Mouse (Mus musculus) erythroblast, embryonic 14.5 days (primary cell): ENCODE results near the gene Zfp365. TPM values are rescaled to one million over a fixed set of nuclear protein-coding genes. Genes with fewer than 3 reads are reported as not detected.
A peak's percentile ranks its signal among the peaks of the same experiment; 100 is the strongest.

Experiments
- H3K27me3 ChIP-seq: 2 replicates; pipeline ENCODE4 v1.6.1; 2012; ENCODE audit warnings: inconsistent platforms; ENCODE audit not compliant: control insufficient read depth
- H3K36me3 ChIP-seq: 2 replicates; pipeline ENCODE4 v1.6.1; 2012; ENCODE audit warnings: mild to moderate bottlenecking, inconsistent platforms; ENCODE audit not compliant: control insufficient read depth
- H3K4me1 ChIP-seq: 2 replicates; pipeline ENCODE4 v1.6.1; 2012; ENCODE audit warnings: inconsistent platforms; ENCODE audit not compliant: control insufficient read depth
- H3K4me3 ChIP-seq: replicated peaks from 2 replicates; pipeline ENCODE3; 2012; ENCODE audit warnings: moderate library complexity, mild to moderate bottlenecking, inconsistent platforms
- H3K9me3 ChIP-seq: 2 replicates; pipeline ENCODE4 v1.6.1; 2012; ENCODE audit warnings: low read length, inconsistent platforms, mixed read lengths; ENCODE audit not compliant: control insufficient read depth
- GATA1 ChIP-seq: IDR thresholded peaks from 2 replicates; pipeline ENCODE4 v1.6.1; 2012; ENCODE audit warnings: low read length, inconsistent platforms, mixed read lengths
- TAL1 ChIP-seq: IDR thresholded peaks from 3 replicates; pipeline ENCODE4 v1.6.1; 2012; ENCODE audit warnings: low read length, inconsistent platforms, mixed read lengths
- polyA plus RNA-seq: library from polyadenylated mRNA; stranded (reverse); fragments of >175 nt; gene quantifications from 2 replicates; pipeline ENCODE4 v1.2.3, GENCODE M21; 2012

Gene Zfp365
- polyA plus RNA-seq, 1 experiment: not detected

DNA sequence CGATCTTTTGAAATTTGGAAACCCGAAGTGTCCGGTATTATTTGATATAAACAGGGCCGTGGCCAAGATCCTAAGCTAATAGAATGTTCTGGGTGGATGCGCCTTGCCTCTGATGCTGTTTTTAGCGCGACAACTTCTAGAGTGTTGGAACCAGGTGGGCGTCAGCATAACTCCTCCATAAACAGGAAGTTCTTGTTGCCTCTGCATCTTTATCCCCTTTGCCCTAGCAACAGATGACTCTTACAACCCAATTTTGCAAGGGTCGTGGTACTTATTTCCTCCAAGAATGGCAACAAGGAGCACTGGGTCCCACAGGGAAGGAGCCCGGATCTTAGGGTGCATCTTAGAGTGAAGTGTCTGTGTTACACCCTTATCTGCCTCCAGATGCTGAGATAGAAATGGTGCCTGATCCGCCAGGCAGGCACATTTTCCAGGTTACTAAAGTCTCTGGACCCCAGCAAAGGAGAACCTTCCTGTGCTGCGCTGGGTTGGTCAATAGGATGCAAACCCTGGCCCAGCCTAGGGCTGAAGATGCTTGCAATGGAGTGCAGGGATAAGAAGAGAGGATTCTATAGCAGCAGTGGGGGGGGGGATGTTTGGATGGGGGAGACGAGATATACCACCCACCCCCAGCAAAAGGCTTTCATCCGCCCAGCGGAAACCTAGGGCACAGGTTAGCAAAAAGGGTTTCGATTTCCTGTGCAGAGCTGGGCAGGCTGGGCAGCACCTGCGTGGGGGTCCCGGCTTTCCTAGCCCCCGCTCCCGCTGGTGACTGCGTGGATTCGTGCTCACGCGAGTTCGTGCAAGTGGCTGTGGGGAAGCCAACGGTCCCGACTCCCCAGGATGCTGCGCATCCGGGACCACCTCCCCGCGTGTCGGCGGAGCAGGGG is 770 bp downstream of the Zfp365 start:
- TF ChIP-seq GATA1: no peak
- no peak for TF ChIP-seq TAL1
- Histone ChIP-seq H3K9me3 (no peaks in the 10 kb centered on the region), H3K4me1 (0 out of 2 replicates have a peak, but pooled peaks cover 2% of the 10 kb centered on the region), H3K27me3 (peaks cover 13% of the 10 kb centered on the region), H3K4me3 (peak overlapping the region; percentile 24), H3K36me3 (no peaks in the 10 kb centered on the region)

- Histone ChIP-seq H3K36me3 (no peaks in the 10 kb centered on the region), H3K9me3 (no peaks in the 10 kb centered on the region), H3K4me3 (no peak overlapping the region), H3K27me3 (peaks cover 13% of the 10 kb centered on the region), H3K4me1 (0 out of 2 replicates have a peak, but pooled peaks cover 2% of the 10 kb centered on the region)
- TF ChIP-seq GATA1 (no peak), TAL1 (no peak)
Observed at GRCm38 (mm10) chr10:67907931-67908330, 4.5 kb downstream of the Zfp365 start.

- Histone ChIP-seq H3K36me3 (no peaks in the 10 kb centered on the region), H3K4me3 (no peak overlapping the region), H3K4me1 (no peaks in the 10 kb centered on the region), H3K27me3 (peaks cover 6% of the 10 kb centered on the region), H3K9me3 (no peaks in the 10 kb centered on the region)
- no peak for TF ChIP-seq GATA1
- TF ChIP-seq TAL1: no peak
Observed at GRCm38 (mm10) chr10:67906926-67907325, 5.5 kb downstream of the Zfp365 start.

DNA sequence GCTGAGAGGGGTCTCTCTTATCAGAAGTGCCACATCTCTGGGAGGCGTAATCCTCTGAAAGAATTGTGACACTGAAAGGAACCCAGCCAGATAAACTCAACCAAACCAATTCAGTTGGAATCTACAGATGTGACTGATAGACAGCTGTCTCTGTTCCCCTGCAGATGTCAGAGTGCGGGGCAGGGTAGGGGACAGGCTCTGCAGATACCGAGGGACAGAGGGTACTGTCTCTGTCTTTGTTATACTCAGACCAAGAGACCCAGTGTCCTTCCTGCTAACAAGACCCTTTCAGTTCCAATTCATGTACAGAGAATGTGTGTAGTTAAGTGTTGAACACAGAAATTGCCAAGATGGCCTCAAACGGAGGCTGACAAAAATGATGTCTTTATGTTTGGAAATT is 6.4 kb downstream of the Zfp365 start:
- H3K4me1 ChIP-seq: no peaks in the 10 kb centered on the region
- no peaks in the 10 kb centered on the region for H3K36me3 ChIP-seq
- TF ChIP-seq TAL1 (no peak), GATA1 (no peak)
- H3K4me3 ChIP-seq: no peak overlapping the region
- no peaks in the 10 kb centered on the region for H3K9me3 ChIP-seq
- no peaks in the 10 kb centered on the region for H3K27me3 ChIP-seq

- H3K4me1 ChIP-seq: no peaks in the 10 kb centered on the region
- no peak overlapping the region for H3K4me3 ChIP-seq
- H3K9me3 ChIP-seq: no peaks in the 10 kb centered on the region
- no peaks in the 10 kb centered on the region for H3K36me3 ChIP-seq
- TF ChIP-seq GATA1: no peak
- TF ChIP-seq TAL1: no peak
- H3K27me3 ChIP-seq: no peaks in the 10 kb centered on the region
Observed at GRCm38 (mm10) chr10:67903387-67903786, 9.1 kb downstream of the Zfp365 start.

DNA sequence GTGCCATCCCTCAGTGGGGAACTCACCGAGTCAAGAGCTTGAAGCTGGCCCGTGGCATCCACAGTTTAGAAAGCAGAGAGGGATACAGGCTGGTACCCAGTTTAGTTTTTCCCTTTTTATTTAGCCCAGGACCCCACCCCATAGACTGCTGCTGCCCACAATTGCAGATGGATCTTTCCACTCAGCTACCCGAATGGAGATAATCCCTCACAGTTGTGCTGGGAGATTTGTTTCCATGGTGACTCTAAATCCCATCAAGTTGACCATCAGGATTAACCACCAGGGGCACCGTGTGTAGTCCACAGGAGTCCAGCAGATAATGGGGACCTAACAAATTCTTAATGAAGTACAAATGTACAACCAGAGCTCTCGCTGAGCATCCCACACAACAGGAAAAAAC is 11.3 kb downstream of the Zfp365 start:
- TF ChIP-seq GATA1 (no peak), TAL1 (no peak)
- H3K4me3 ChIP-seq: no peak overlapping the region
- no peaks in the 10 kb centered on the region for H3K9me3 ChIP-seq
- H3K36me3 ChIP-seq: no peaks in the 10 kb centered on the region
- H3K27me3 ChIP-seq: no peaks in the 10 kb centered on the region
- no peaks in the 10 kb centered on the region for H3K4me1 ChIP-seq

DNA sequence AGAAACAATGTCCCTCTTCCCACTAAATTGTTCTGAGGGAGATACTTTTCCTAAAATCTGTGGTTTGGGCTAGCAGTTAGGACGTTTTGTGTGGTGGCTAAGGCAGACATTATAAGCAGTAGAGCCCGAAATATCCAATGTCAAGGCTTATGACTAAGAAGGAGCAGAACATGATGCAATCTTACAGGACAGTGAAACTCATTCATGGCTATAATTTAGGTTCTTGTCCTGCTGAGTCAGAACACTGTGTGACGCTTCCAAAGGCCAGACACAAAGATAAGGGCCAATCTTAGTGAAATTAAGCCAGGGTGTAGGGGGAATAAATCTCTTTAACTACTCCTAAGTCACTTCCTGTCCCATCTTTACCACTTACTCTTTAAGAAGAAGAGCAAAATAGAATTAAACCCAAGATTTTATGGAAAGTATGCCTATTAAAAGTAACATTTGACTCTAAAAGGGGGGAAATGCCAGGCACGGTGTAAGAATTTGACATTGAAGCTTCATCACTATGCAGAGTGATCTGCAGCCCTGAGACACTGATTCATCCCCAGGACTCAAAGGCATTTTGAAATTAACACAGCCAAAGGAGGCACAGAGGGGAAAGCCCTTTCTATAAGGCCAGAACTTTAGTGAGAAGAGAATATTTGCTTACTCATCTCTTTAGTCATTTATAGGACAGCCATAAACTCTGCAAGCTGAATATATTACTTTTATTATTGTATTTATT is 13.3 kb downstream of the Zfp365 start:
- Histone ChIP-seq H3K36me3 (no peaks in the 10 kb centered on the region), H3K27me3 (no peaks in the 10 kb centered on the region), H3K9me3 (no peaks in the 10 kb centered on the region), H3K4me1 (no peaks in the 10 kb centered on the region), H3K4me3 (no peak overlapping the region)
- no peak for TF ChIP-seq GATA1
- TF ChIP-seq TAL1: no peak

- TF ChIP-seq GATA1 (no peak), TAL1 (no peak)
- H3K9me3 ChIP-seq: no peaks in the 10 kb centered on the region
Observed at GRCm38 (mm10) chr10:67898355-67898935, 14.0 kb downstream of the Zfp365 start.

GRCm38 (mm10) chr10:67897281-67897680 is 15.2 kb downstream of the Zfp365 start:
- Histone ChIP-seq H3K9me3 (no peaks in the 10 kb centered on the region), H3K27me3 (no peaks in the 10 kb centered on the region), H3K4me1 (no peaks in the 10 kb centered on the region), H3K36me3 (no peaks in the 10 kb centered on the region), H3K4me3 (no peak overlapping the region)
- TF ChIP-seq TAL1: no peak

More at GRCm38 (mm10) chr10:67898355-67898935, 14.0 kb downstream of the Zfp365 start:
- no peaks in the 10 kb centered on the region for H3K36me3 ChIP-seq
- H3K27me3 ChIP-seq: no peaks in the 10 kb centered on the region
- H3K4me1 ChIP-seq: no peaks in the 10 kb centered on the region
- H3K4me3 ChIP-seq: no peak overlapping the region
